Mouse (Mus musculus) gastrocnemius, adult 2 months (tissue): ENCODE data around the gene Inpp4b. TPM values are rescaled to one million over a fixed set of nuclear protein-coding genes. Genes with fewer than 3 reads are reported as not detected.
A peak's percentile ranks its signal among the peaks of the same experiment; 100 is the strongest.

Experiments used
- DNase-seq: peaks from one replicate; pipeline ENCODE4 v3.0.0; 2022
- H3K27ac ChIP-seq: fragments of 200-600 bp; 2 replicates; pipeline ENCODE4 v1.8.1; 2022; ENCODE audit warnings: mild to moderate bottlenecking
- H3K4me3 ChIP-seq: fragments of 200-600 bp; 2 replicates; pipeline ENCODE4 v1.8.1; 2022; ENCODE audit warnings: mild to moderate bottlenecking, moderate library complexity
- CTCF ChIP-seq: fragments of 200-600 bp; IDR thresholded peaks from 2 replicates; pipeline ENCODE4 v1.8.1; 2022; ENCODE audit warnings: antibody characterized with exemption, mild to moderate bottlenecking, moderate library complexity
- intact Hi-C: fragments of 180-260 bp; cut with DNase I; formaldehyde crosslinking; loops from one replicate; pipeline ENCODE4 v1.15.1; 2025
- total RNA-seq, 2 experiments: library from RNA; stranded (reverse); gene quantifications; 2 replicates each; pipeline ENCODE4 v1.2.3; 2021

The Inpp4b gene
- total RNA-seq, 2 experiments from 2014 or later, result 14.6 to 36.1 TPM

GRCm38 (mm10) chr8:81826406-81826805 lies 484.1 kb downstream of the Inpp4b start:
- Histone ChIP-seq H3K4me3 (no peak overlapping the region), H3K27ac (peak overlapping the region; percentile 53; the same call in 1 of the 2 replicates)
- intact Hi-C loops, result no loop called here
- DNase-seq, result no peak
- no peak for TF ChIP-seq CTCF

GRCm38 (mm10) chr8:81827306-81827913 lies 485.1 kb downstream of the Inpp4b start:
- no peak for TF ChIP-seq CTCF
- Histone ChIP-seq H3K4me3 (no peak overlapping the region), H3K27ac (peak overlapping the region; percentile 53)
- intact Hi-C loops, result no loop called here
- no peak for DNase-seq

- DNase-seq, result no peak
- H3K27ac ChIP-seq, result no peak overlapping the region
- H3K4me3 ChIP-seq, result no peak overlapping the region
- no peak for TF ChIP-seq CTCF
- intact Hi-C loops, result no loop called here
These were observed 489.1 kb downstream of the Inpp4b start for GRCm38 (mm10) chr8:81831430-81831829.

GRCm38 (mm10) chr8:81833852-81834251 lies 491.5 kb downstream of the Inpp4b start:
- no peak for DNase-seq
- Histone ChIP-seq H3K4me3 (no peak overlapping the region), H3K27ac (no peak overlapping the region)
- no peak for TF ChIP-seq CTCF
- intact Hi-C loops, result no loop called here

- TF ChIP-seq CTCF, result no peak
- Histone ChIP-seq H3K27ac (no peak overlapping the region), H3K4me3 (no peak overlapping the region)
- no peak for DNase-seq
- intact Hi-C loops, result no loop called here
These were observed 498.2 kb downstream of the Inpp4b start for GRCm38 (mm10) chr8:81840512-81840911.

GRCm38 (mm10) chr8:81844104-81844982 lies 502.0 kb downstream of the Inpp4b start:
- TF ChIP-seq CTCF, result no peak
- Histone ChIP-seq H3K4me3 (no peak overlapping the region), H3K27ac (no peak overlapping the region)
- DNase-seq, result no peak
- intact Hi-C loops, result no loop called here

- intact Hi-C loops, result no loop called here
- H3K4me3 ChIP-seq, result no peak overlapping the region
- H3K27ac ChIP-seq, result no peak overlapping the region
- TF ChIP-seq CTCF, result no peak
- DNase-seq, result no peak
These were observed 505.6 kb downstream of the Inpp4b start for GRCm38 (mm10) chr8:81847929-81848328.

- Histone ChIP-seq H3K27ac (no peak overlapping the region), H3K4me3 (no peak overlapping the region)
- no peak for DNase-seq
- intact Hi-C loops, result no loop called here
- TF ChIP-seq CTCF, result no peak
These were observed 507.6 kb downstream of the Inpp4b start for GRCm38 (mm10) chr8:81849976-81850375.

GRCm38 (mm10) chr8:81853184-81853583 lies 510.8 kb downstream of the Inpp4b start:
- DNase-seq, result no peak
- intact Hi-C loops, result no loop called here
- no peak for TF ChIP-seq CTCF
- no peak overlapping the region for H3K27ac ChIP-seq
- H3K4me3 ChIP-seq, result no peak overlapping the region

- intact Hi-C loops, result no loop called here
- DNase-seq, result no peak
- Histone ChIP-seq H3K4me3 (no peak overlapping the region), H3K27ac (peak overlapping the region; percentile 50; the same call in 1 of the 2 replicates)
- no peak for TF ChIP-seq CTCF
These were observed 512.2 kb downstream of the Inpp4b start for GRCm38 (mm10) chr8:81854543-81854942.

- no peak for TF ChIP-seq CTCF
- DNase-seq, result no peak
- peak overlapping the region; percentile 31 for H3K27ac ChIP-seq
These were observed 512.7 kb downstream of the Inpp4b start for GRCm38 (mm10) chr8:81855009-81855408.

GRCm38 (mm10) chr8:81856120-81856519 lies 513.8 kb downstream of the Inpp4b start:
- intact Hi-C loops, result no loop called here
- no peak for DNase-seq
- Histone ChIP-seq H3K27ac (peak overlapping the region; percentile 82), H3K4me3 (peak overlapping the region; percentile 67)
- TF ChIP-seq CTCF, result no peak

More at GRCm38 (mm10) chr8:81855009-81855408, 512.7 kb downstream of the Inpp4b start:
- intact Hi-C loops, result no loop called here
- H3K4me3 ChIP-seq, result no peak overlapping the region

- no peak for DNase-seq
- intact Hi-C loops, result no loop called here
- peak overlapping the region; percentile 67 for H3K4me3 ChIP-seq
- no peak for TF ChIP-seq CTCF
- peak overlapping the region; percentile 82 for H3K27ac ChIP-seq
These were observed 514.3 kb downstream of the Inpp4b start for GRCm38 (mm10) chr8:81856608-81857007.
